Mouse (Mus musculus) kidney, embryonic 16.5 days (tissue): ENCODE results near the gene Gm29609. TPM values are rescaled to one million over a fixed set of nuclear protein-coding genes. Genes with fewer than 3 reads are reported as not detected.

Experiments
- ATAC-seq: fragments of 200-750 bp; cut with Nextera tagmentation; 2 replicates; pipeline ENCODE4 v1.8.0; 2017; ENCODE audit warnings: moderate TSS enrichment; ENCODE audit not compliant: low FRiP score, low TSS enrichment
- H3K27ac ChIP-seq: fragments of 300-500 bp; sonication (generic); 2 replicates; pipeline ENCODE4 v1.5.1; 2014; ENCODE audit warnings: low read length
- H3K27me3 ChIP-seq: fragments of 300-500 bp; sonication (generic); 2 replicates; pipeline ENCODE4 v1.6.1; 2014; ENCODE audit warnings: low read length, control low read depth, mixed read lengths; ENCODE audit not compliant: insufficient read depth
- H3K36me3 ChIP-seq: fragments of 300-500 bp; sonication (generic); 2 replicates; pipeline ENCODE4 v1.6.1; 2014; ENCODE audit warnings: low read length, control low read depth, mixed read lengths; ENCODE audit not compliant: insufficient read depth
- H3K4me1 ChIP-seq: fragments of 300-500 bp; sonication (generic); 2 replicates; pipeline ENCODE4 v1.6.1; 2014; ENCODE audit warnings: low read length, control low read depth, mixed read lengths; ENCODE audit not compliant: insufficient read depth
- H3K4me2 ChIP-seq: fragments of 300-500 bp; sonication (generic); replicated peaks from 2 replicates; pipeline ENCODE4 v1.6.1; 2014; ENCODE audit warnings: low read depth, low read length
- H3K4me3 ChIP-seq: fragments of 300-500 bp; sonication (generic); 2 replicates; pipeline ENCODE4 v1.5.1; 2014; ENCODE audit warnings: mild to moderate bottlenecking, low read length
- H3K9ac ChIP-seq: fragments of 300-500 bp; sonication (generic); replicated peaks from 2 replicates; pipeline ENCODE4 v1.6.1; 2014; ENCODE audit warnings: low read length
- H3K9me3 ChIP-seq: fragments of 300-500 bp; sonication (generic); 2 replicates; pipeline ENCODE4 v1.6.1; 2016; ENCODE audit warnings: low read length, control low read depth
- WGBS: fragments of 180-500 bp; shearing (Covaris S2); extraction: QIAGEN DNeasy Blood & Tissue Kit; methylation state at CpG from one replicate; pipeline ENCODE4 v1.1.7; 2014; 5-methylcytosine and 5-hydroxymethylcytosine counted together
- polyA plus RNA-seq: library from polyadenylated mRNA; unstranded; fragments of >200 nt; fragmentation: Nextera tagmentation; extraction: Ambion mirVana; gene quantifications from 2 replicates; pipeline ENCODE4 v1.2.1, GENCODE M21; 2015

Gm29609 gene
- polyA plus RNA-seq, 1 experiment from 2014 or later, result 2.1 TPM

DNA sequence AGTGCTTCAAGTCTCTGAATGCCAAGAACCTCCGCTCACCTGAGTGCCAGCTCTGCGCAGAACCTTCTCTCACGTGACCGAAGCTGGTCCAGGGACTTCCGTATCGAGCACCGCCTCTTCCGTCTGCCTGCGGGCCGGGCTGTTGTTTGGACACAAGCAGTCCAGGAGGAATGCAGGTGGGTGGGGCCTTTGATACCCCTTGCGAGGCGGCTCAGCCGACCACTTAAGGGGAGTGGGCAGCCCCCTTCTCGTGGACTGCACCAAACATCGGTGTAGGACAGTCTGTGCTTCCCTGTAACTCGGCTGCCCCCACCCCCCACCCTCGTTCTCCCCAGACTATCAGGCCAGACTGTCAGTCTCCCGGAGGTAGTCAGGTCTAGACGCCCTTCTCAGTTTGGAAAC lies 25.6 kb downstream of the Gm29609 start, which contains the start of gene Mpv17:
Mpv17 (minus strand) TSS at position 100 of the 402 bp plus-strand sequence.
- Histone ChIP-seq H3K36me3 (peaks cover 24% of the 10 kb centered on the region), H3K4me3 (peak within 1 kb of the TSS; percentile 68), H3K4me1 (peaks cover 13% of the 10 kb centered on the region), H3K9ac (peak within 1 kb of the TSS; percentile 75), H3K27me3 (no peaks in the 10 kb centered on the region), H3K9me3 (no peaks in the 10 kb centered on the region), H3K27ac (peak within 1 kb of the TSS; percentile 61), H3K4me2 (peak within 1 kb of the TSS; percentile 93)
- under 1% methylated on average over 19 of the region's 19 CpGs for WGBS
- ATAC-seq, result peak; percentile 96

DNA sequence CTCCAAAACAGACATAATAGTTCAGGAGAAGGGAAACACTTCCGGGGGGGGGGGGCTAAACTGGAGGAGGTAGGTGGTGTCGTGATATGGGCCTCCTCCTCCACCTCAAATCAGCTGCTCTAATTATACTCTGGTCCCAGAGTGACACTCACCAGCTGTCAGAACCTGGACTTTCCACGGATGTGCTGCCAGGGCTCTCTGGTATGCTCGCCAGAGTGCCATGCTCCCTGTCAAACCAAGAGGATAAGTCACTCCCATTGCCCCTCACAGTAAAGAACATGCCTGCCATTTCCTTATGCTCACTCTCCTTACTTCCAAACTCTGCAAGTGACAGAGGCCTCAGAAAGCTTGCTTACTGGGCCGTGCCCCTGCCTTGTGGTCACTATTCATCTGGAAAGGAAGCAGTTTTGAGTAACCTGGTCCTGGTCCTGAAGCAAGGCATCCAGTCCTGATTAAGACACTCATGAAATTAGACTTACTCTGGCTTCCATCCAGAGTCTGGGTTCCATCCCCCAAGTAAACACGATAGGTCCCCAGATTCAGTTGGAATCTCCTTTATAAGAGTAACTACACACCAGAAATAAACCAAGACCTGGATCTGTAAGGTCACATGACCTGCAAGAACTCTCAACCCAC lies 26.1 kb downstream of the Gm29609 start:
- H3K4me2 ChIP-seq, result peak overlapping the region; percentile 93
- H3K4me1 ChIP-seq, result peaks cover 13% of the 10 kb centered on the region
- H3K9ac ChIP-seq, result peak overlapping the region; percentile 75
- WGBS, result 17% methylated on average over 6 of the region's 6 CpGs
- ATAC-seq, result peak; percentile 25; the same call in 1 of the 2 replicates
- no peaks in the 10 kb centered on the region for H3K27me3 ChIP-seq
- peak overlapping the region; percentile 68 for H3K4me3 ChIP-seq
- peaks cover 18% of the 10 kb centered on the region for H3K36me3 ChIP-seq
- no peaks in the 10 kb centered on the region for H3K9me3 ChIP-seq
- H3K27ac ChIP-seq, result peak overlapping the region; percentile 11; the same call in 1 of the 2 replicates

DNA sequence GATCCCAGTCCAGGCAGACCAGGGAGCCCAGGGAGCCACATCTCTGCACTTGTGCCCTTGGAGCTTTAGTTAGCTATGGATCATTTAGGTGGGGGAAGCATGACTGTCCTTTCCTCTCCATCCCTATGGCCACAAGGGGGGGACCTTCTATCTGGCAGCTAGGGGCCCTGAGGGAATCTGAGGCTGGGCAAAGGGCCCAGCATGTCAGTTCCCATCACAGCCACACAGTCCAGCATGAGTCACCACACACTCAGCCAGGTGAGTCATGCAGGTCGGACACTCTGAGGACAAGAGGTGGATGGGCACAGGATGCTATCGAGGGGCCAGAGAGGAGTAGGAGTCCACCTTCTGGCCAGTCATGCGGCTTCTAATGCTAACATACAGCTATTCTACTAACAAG lies 28.0 kb downstream of the Gm29609 start:
- H3K27me3 ChIP-seq, result no peaks in the 10 kb centered on the region
- H3K9ac ChIP-seq, result no peak overlapping the region
- 93% methylated on average over 3 of the region's 3 CpGs for WGBS

DNA sequence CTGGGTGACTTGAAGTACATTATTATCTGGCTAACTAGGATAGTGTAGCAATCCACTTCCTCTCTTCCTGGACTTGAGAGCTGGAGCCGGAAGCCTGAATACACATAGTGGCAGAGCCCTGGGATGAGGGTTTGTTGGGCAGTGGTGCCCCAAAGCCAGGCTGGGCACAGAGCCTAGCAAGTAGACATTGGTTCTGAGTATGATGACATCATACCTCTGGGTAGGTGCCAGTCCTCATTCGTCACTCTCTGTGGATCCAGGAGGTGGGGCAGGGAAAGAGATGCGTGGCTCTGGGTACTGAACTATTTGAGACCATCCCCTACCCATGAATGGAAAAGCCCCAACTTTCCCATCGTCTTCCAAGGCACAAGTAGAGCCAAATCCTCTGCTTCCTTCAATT lies 29.9 kb downstream of the Gm29609 start:
- Histone ChIP-seq H3K4me2 (no peak overlapping the region), H3K9me3 (no peaks in the 10 kb centered on the region), H3K9ac (no peak overlapping the region), H3K36me3 (peaks cover 5% of the 10 kb centered on the region), H3K27me3 (no peaks in the 10 kb centered on the region), H3K4me3 (no peak overlapping the region), H3K4me1 (peaks cover 11% of the 10 kb centered on the region), H3K27ac (no peak overlapping the region)
- WGBS, result 93% methylated on average over 4 of the region's 4 CpGs
- no peak for ATAC-seq

More for the DNA sequence above, 28.0 kb downstream of the Gm29609 start:
- Histone ChIP-seq H3K36me3 (peaks cover under 1% of the 10 kb centered on the region), H3K27ac (no peak overlapping the region), H3K4me3 (no peak overlapping the region), H3K9me3 (no peaks in the 10 kb centered on the region), H3K4me2 (no peak overlapping the region), H3K4me1 (peaks cover 13% of the 10 kb centered on the region)
- no peak for ATAC-seq

DNA sequence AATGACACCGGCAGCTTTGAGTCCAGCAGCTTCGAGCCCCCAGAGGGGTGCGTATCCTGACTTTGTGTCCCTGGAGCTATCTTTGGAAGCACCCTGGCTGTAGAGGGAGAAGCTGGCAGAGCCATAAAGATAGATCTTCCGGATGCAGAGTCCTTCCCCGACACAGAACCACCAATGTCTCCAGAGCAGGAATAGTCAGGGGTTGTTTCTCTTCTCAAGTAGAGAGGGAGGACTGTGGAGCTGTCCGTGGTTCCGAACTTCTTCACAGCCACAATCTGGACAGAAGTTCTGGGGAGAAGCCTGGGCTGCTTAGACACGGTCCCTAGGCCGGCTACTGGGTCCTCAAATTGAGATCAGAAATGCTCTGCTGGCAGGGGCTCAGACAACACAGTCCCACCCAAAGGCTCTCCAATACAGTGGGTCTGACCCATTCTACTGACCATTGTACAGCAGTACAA lies 40.7 kb downstream of the Gm29609 start:
- peaks cover 15% of the 10 kb centered on the region for H3K4me1 ChIP-seq
- H3K27me3 ChIP-seq, result peaks cover 56% of the 10 kb centered on the region
- H3K9ac ChIP-seq, result no peak overlapping the region
- peaks cover 12% of the 10 kb centered on the region for H3K36me3 ChIP-seq
- ATAC-seq, result no peak
- H3K9me3 ChIP-seq, result no peaks in the 10 kb centered on the region
- H3K4me2 ChIP-seq, result peak overlapping the region; percentile 52; the same call in 1 of the 2 replicates
- H3K4me3 ChIP-seq, result no peak overlapping the region
- H3K27ac ChIP-seq, result no peak overlapping the region
- WGBS, result 5% methylated on average over 9 of the region's 9 CpGs

DNA sequence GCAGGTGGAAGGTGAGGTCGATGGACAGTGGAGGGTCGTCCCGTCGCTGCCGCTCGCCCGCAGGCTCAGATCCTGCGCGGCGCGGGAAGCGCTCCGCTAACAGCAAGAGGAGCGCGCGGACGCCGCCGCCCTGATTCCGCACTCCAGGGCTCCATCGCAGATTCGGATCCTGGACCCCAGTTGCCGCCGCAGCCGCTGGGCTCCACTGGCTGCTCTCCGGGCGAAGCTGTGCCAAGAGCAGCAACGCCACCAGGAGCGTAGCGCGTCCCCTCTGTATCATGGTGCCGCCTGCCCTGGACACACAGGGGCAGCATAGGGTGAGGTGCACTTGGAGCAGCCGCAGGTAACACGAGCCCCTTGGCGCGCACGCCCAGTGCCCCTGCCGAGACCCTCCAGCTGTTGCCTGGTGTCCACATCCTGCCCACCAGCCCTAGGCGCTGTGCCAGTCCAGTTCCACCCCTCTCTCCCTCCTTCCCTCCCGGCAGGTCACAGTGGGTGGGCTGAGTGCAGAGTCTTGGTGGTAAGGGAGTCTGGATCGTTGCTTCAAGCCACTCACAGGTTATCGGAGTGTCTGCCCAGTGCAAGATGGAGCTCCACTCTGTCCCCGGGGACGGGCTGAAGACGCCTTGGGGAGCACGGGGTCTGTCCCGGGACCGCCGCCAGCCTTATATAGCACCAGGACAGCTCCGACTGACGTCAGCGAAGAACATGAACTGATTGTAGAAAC lies 41.3 kb downstream of the Gm29609 start, which contains the start of gene Ucn:
Ucn (minus strand) TSS at position 589 of the 727 bp plus-strand sequence.
- ATAC-seq, result peak; percentile 27
- peaks cover 15% of the 10 kb centered on the region for H3K4me1 ChIP-seq
- H3K9me3 ChIP-seq, result no peaks in the 10 kb centered on the region
- peak within 1 kb of the TSS; percentile 32 for H3K4me3 ChIP-seq
- H3K9ac ChIP-seq, result 0 out of 2 replicates have a peak within 1 kb of the TSS, but pooled peaks have one; percentile 4
- H3K4me2 ChIP-seq, result peak within 1 kb of the TSS; percentile 52
- WGBS, result under 1% methylated on average over 52 of the region's 52 CpGs
- peaks cover 58% of the 10 kb centered on the region for H3K27me3 ChIP-seq
- H3K27ac ChIP-seq, result no peak within 1 kb of the TSS
- H3K36me3 ChIP-seq, result peaks cover 11% of the 10 kb centered on the region

DNA sequence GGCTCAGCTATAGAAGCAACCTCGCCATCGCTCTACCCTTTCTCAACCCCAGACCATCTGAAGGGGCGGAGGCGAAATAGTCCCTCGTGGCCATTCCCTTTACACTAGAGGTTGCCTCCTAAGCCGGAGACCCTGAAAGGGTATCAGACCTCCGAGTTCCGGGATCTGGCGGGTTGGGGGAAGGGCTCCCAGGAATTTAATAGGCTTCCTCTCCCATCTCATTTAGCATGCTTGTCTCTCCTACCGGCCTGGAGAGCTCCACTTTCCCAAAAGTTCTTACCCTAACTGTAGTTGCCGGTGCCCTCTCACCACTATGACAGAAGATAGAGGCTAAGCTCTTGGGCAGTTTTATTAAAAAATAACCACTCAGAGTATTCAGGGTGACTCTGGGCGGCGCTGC lies 42.1 kb downstream of the Gm29609 start:
- Histone ChIP-seq H3K9me3 (no peaks in the 10 kb centered on the region), H3K4me2 (peak overlapping the region; percentile 52), H3K4me1 (peaks cover 15% of the 10 kb centered on the region), H3K4me3 (peak overlapping the region; percentile 32), H3K27me3 (peaks cover 61% of the 10 kb centered on the region), H3K27ac (no peak overlapping the region), H3K9ac (no peak overlapping the region), H3K36me3 (peaks cover 8% of the 10 kb centered on the region; the same call in 1 of the 2 replicates)
- 1% methylated on average over 13 of the region's 13 CpGs for WGBS
- no peak for ATAC-seq

DNA sequence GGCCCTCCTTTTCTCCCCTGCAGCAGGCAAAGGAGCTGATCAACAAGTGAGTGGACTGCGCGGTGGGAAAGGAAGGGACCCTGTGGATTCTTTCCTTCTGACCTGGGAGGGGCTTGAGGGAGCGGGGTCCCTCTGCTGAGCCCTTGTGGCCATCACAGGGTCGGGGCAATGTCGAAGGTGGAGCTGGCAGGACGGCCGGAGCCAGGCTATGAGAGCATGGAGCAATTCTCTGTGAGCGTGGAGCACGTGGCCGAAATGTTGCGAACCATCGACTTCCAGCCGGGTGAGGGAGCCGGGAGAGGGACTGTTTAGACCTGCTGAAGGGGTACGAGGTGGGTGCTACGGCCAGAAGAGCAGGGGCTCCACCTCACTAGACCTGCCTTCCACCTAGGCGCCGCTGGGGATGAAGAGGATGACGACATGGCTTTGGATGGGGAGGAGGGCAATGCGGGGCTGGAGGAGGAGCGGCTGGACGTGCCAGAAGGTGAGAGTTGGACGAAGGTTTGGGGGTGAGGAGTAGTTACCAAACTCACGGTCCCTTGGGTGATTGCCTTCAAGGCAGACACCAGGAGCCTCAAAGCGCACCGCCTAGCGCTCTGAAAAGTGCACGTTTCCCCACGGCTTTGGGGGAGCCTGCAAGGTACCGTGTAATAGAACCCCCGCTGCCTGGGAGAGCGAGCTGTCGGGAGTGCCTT lies 42.8 kb downstream of the Gm29609 start:
- Histone ChIP-seq H3K27me3 (peaks cover 61% of the 10 kb centered on the region), H3K4me1 (peaks cover 15% of the 10 kb centered on the region), H3K36me3 (peaks cover 7% of the 10 kb centered on the region; the same call in 1 of the 2 replicates), H3K4me3 (peak overlapping the region; percentile 32; the same call in 1 of the 2 replicates), H3K27ac (no peak overlapping the region), H3K9me3 (no peaks in the 10 kb centered on the region), H3K9ac (no peak overlapping the region), H3K4me2 (no peak overlapping the region)
- under 1% methylated on average over 33 of the region's 33 CpGs for WGBS
- ATAC-seq, result no peak

DNA sequence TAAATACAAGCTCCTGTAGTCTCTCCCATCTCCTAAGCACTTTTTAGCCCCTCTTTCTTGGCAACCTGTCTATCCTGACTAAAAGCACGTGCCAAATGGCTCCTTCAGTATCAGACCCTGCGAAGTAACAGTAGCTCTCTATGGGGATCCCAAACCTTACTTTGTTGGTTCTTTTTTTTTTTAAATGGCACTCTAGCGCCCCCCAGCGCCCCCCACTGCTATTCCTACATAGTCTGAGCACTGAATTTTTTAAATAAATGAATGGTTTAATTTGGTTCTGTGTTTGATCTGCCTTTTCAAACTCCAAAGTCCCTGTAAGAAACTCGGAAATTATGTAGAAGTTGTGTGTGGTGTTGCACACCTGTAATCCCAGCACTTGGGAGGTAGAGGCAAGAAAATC lies 53.7 kb downstream of the Gm29609 start:
- no peaks in the 10 kb centered on the region for H3K4me1 ChIP-seq
- whole genome bisulfite sequencing, result 37% methylated on average over 5 of the region's 5 CpGs
- peaks cover 2% of the 10 kb centered on the region; the same call in 1 of the 2 replicates for H3K27me3 ChIP-seq
- no peaks in the 10 kb centered on the region for H3K9me3 ChIP-seq
- ATAC-seq, result no peak
- H3K36me3 ChIP-seq, result no peaks in the 10 kb centered on the region
- H3K4me3 ChIP-seq, result no peak overlapping the region
- no peak overlapping the region for H3K27ac ChIP-seq
- no peak overlapping the region for H3K9ac ChIP-seq
- H3K4me2 ChIP-seq, result no peak overlapping the region
